Mouse (Mus musculus) B cell, adult 67 days (primary cell): ENCODE data around the gene Gm29735. TPM values are rescaled to one million over a fixed set of nuclear protein-coding genes. Genes with fewer than 3 reads are reported as not detected.

ENCODE experiments used
- total RNA-seq, 2 experiments: library from RNA; stranded (reverse); gene quantifications; 4 replicates each; pipeline ENCODE4 v1.2.4; 2023

Gene Gm29735
- not detected for total RNA-seq

GRCm38 (mm10) chr7:142157013-142157412, at the start of gene Gm29735:
Gm29735 (minus strand) TSS chr7:142157113.

GRCm38 (mm10) chr7:142201064-142201463, 44.2 kb upstream of the Gm29735 start, which contains the start of gene Krtap5-3:
Krtap5-3 (plus strand) TSS chr7:142201364.

GRCm38 (mm10) chr7:142190289-142190688, 33.4 kb upstream of the Gm29735 start, which contains the start of gene Gm10153:
Gm10153 (minus strand) TSS chr7:142190389.

DNA sequence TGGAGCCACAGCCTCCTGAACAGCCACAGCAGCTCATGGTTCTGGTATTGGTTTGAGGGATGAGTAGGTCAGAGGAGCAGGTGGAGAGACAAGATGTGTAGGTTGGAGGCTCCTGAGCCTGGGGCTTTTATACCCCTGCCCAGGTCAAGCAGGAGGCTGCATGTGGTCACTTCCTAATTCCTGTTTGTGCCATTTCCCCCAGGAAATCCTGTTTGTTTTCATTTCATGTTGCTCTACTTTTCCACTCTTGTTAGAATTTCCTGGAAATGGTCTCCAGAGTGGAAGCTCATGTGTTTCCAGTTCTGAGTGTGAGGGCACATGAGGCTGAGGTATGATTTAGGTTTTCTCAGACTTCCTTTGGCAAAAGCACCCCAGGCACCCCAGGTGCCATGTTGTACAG, 19.0 kb upstream of the Gm29735 start, which contains the start of gene Krtap5-2:
Gene Krtap5-2, minus strand, starts transcription at position 101 of the 400 bp plus-strand sequence.

GRCm38 (mm10) chr7:142165639-142166038, 8.7 kb upstream of the Gm29735 start, which contains the start of gene Gm4553:
Gm4553 (minus strand) TSS chr7:142165739.

GRCm38 (mm10) chr7:142144507-142144906, 12.4 kb downstream of the Gm29735 start, which contains the start of gene Gm45337:
Gm45337 (minus strand) TSS chr7:142144607.

GRCm38 (mm10) chr7:142135934-142136333, 21.0 kb downstream of the Gm29735 start, which contains the start of gene Gm39115:
Gm39115 (minus strand) TSS chr7:142136034.

GRCm38 (mm10) chr7:142120629-142121028, 36.3 kb downstream of the Gm29735 start, which contains the start of gene Gm45618:
Gm45618 (minus strand) TSS chr7:142120729.

Other genes with a start within 250 kb of the Gm29735 start
- 10 to 100 TPM; 58.6 to 69.0 TPM for gene Tollip, start 238.6 kb downstream of the Gm29735 start, total RNA-seq
- not detected for gene Brsk2, start 207.4 kb downstream of the Gm29735 start, total RNA-seq
- 10 to 100 TPM; 38.2 to 38.6 TPM for gene Mob2, start 96.0 kb downstream of the Gm29735 start, total RNA-seq
- gene Dusp8, start 61.3 kb downstream of the Gm29735 start, total RNA-seq: 1 to 10 TPM in 1 of 2 experiments, under 1 TPM in 1; 0.86 to 1.3 TPM
- gene Gm45618, start 36.4 kb downstream of the Gm29735 start, total RNA-seq: not detected
- not detected for gene Gm39115, start 21.1 kb downstream of the Gm29735 start, total RNA-seq
- gene Gm45337, start 12.5 kb downstream of the Gm29735 start, total RNA-seq: not detected
- not detected for gene Gm4553, start 8.6 kb upstream of the Gm29735 start, total RNA-seq
- gene Krtap5-2, start 18.9 kb upstream of the Gm29735 start, total RNA-seq: not detected
- gene Gm10153, start 33.3 kb upstream of the Gm29735 start, total RNA-seq: not detected
- not detected for gene Krtap5-3, start 44.3 kb upstream of the Gm29735 start, total RNA-seq
- gene Gm7579, start 54.7 kb upstream of the Gm29735 start, total RNA-seq: not detected
- gene Krtap5-5, start 72.9 kb upstream of the Gm29735 start, total RNA-seq: not detected
- gene Gm40460, start 84.0 kb upstream of the Gm29735 start, total RNA-seq: not detected
- gene Gm2431, start 101.2 kb upstream of the Gm29735 start, total RNA-seq: not detected
- not detected for gene Gm4559, start 117.2 kb upstream of the Gm29735 start, total RNA-seq
- gene Krtap5-1, start 140.0 kb upstream of the Gm29735 start, total RNA-seq: not detected
- gene Krtap5-4, start 146.4 kb upstream of the Gm29735 start, total RNA-seq: not detected
- under 1 TPM in 1 of 2 experiments, not detected in 1; 0.70 TPM for gene Ifitm10, start 216.6 kb upstream of the Gm29735 start, total RNA-seq
- gene Gm49369, start 225.6 kb upstream of the Gm29735 start, total RNA-seq: 1 to 10 TPM in 1 of 2 experiments, not detected in 1; 4.8 TPM
- 10 to 100 TPM; 61.8 to 67.8 TPM for gene Ctsd, start 230.9 kb upstream of the Gm29735 start, total RNA-seq